Mouse (Mus musculus): ENCODE data around the gene Cenpo.

DNA sequence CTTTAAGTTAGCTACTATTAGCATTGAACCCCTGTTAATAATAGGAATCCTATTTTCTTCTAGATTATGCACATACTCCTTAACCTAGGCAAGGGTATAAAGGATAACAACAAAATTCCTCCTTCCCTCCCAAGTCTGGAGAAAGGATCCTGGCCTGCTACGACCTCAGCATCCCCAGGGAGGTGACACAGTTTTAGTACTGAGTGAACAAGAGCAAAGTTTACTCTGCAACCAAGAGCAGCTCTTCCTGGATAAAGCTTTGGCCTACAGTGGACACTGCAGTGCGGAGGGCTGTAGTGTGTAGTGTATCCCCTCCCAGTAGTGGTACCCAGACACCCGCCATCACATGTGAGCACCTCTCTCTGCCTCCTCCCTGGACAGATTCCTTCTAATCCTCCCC, 82.1 kb downstream of the Cenpo start:
- TF ChIP-seq CTCF (IDR thresholded peaks at IDR 0.05; ENCODE audit: low read depth, low read length): no peak
- TF ChIP-seq POLR2A (IDR thresholded peaks at IDR 0.05; ENCODE audit: borderline replicate concordance, low read depth, low read length): no peak

All from bone marrow macrophage, adult 2 months (primary cell).